Mouse (Mus musculus): ENCODE results near the gene Prkch. TPM values are rescaled to one million over a fixed set of nuclear protein-coding genes. Genes with fewer than 3 reads are reported as not detected.

Prkch gene
- polyA plus RNA-seq, 1 experiment, result 43.1 TPM

GRCm38 (mm10) chr12:73696946-73697345 is 112.3 kb downstream of the Prkch start:
- Histone ChIP-seq H3K36me3 (ENCODE audit: control insufficient read depth, insufficient read depth, low read length) (no peaks in the 10 kb centered on the region), H3K4me1 (replicated peaks; ENCODE audit: control insufficient read depth, insufficient read depth, low read length) (peaks cover 51% of the 10 kb centered on the region), H3K27ac (ENCODE audit: control insufficient read depth, insufficient read depth, low read length) (no peak overlapping the region), H3K4me3 (ENCODE audit: control insufficient read depth, insufficient read depth, low read length) (no peak overlapping the region), H3K27me3 (ENCODE audit: control insufficient read depth, insufficient read depth, low read length) (no peaks in the 10 kb centered on the region)
- no peak for DNase-seq
- 97% methylated on average over 4 of the region's 4 CpGs for WGBS
- TF ChIP-seq CTCF (IDR thresholded peaks at IDR 0.05; ENCODE audit: borderline replicate concordance, control insufficient read depth, extremely low read depth, insufficient read depth, low read length, poor library complexity), result no peak
- TF ChIP-seq POLR2A (IDR thresholded peaks at IDR 0.05; ENCODE audit: control insufficient read depth, extremely low read depth, insufficient read depth, low read length, poor library complexity), result no peak

GRCm38 (mm10) chr12:73698436-73698835 is 113.8 kb downstream of the Prkch start:
- H3K4me1 ChIP-seq (replicated peaks; ENCODE audit: control insufficient read depth, insufficient read depth, low read length), result peaks cover 51% of the 10 kb centered on the region
- peak overlapping the region; percentile 97 for H3K27ac ChIP-seq (ENCODE audit: control insufficient read depth, insufficient read depth, low read length)
- H3K4me3 ChIP-seq (ENCODE audit: control insufficient read depth, insufficient read depth, low read length), result no peak overlapping the region
- peak; percentile 65 for DNase-seq
- peaks cover 9% of the 10 kb centered on the region for H3K36me3 ChIP-seq (ENCODE audit: control insufficient read depth, insufficient read depth, low read length)
- no peak for TF ChIP-seq CTCF (IDR thresholded peaks at IDR 0.05; ENCODE audit: borderline replicate concordance, control insufficient read depth, extremely low read depth, insufficient read depth, low read length, poor library complexity)
- no peak for TF ChIP-seq POLR2A (IDR thresholded peaks at IDR 0.05; ENCODE audit: control insufficient read depth, extremely low read depth, insufficient read depth, low read length, poor library complexity)
- WGBS, result 6% methylated on average over 5 of the region's 5 CpGs
- H3K27me3 ChIP-seq (ENCODE audit: control insufficient read depth, insufficient read depth, low read length), result no peaks in the 10 kb centered on the region

GRCm38 (mm10) chr12:73698841-73699240 is 114.2 kb downstream of the Prkch start:
- TF ChIP-seq CTCF (IDR thresholded peaks at IDR 0.05; ENCODE audit: borderline replicate concordance, control insufficient read depth, extremely low read depth, insufficient read depth, low read length, poor library complexity) (no peak), POLR2A (IDR thresholded peaks at IDR 0.05; ENCODE audit: control insufficient read depth, extremely low read depth, insufficient read depth, low read length, poor library complexity) (no peak)
- Histone ChIP-seq H3K27me3 (ENCODE audit: control insufficient read depth, insufficient read depth, low read length) (no peaks in the 10 kb centered on the region), H3K4me1 (replicated peaks; ENCODE audit: control insufficient read depth, insufficient read depth, low read length) (peaks cover 51% of the 10 kb centered on the region), H3K4me3 (ENCODE audit: control insufficient read depth, insufficient read depth, low read length) (no peak overlapping the region), H3K36me3 (ENCODE audit: control insufficient read depth, insufficient read depth, low read length) (peaks cover 9% of the 10 kb centered on the region), H3K27ac (ENCODE audit: control insufficient read depth, insufficient read depth, low read length) (peak overlapping the region; percentile 97)
- WGBS, result 21% methylated on average over 8 of the region's 8 CpGs
- peak; percentile 44 for DNase-seq

- Histone ChIP-seq H3K4me1 (replicated peaks; ENCODE audit: control insufficient read depth, insufficient read depth, low read length) (peaks cover 51% of the 10 kb centered on the region), H3K36me3 (ENCODE audit: control insufficient read depth, insufficient read depth, low read length) (peaks cover 9% of the 10 kb centered on the region), H3K27me3 (ENCODE audit: control insufficient read depth, insufficient read depth, low read length) (no peaks in the 10 kb centered on the region), H3K4me3 (ENCODE audit: control insufficient read depth, insufficient read depth, low read length) (no peak overlapping the region), H3K27ac (ENCODE audit: control insufficient read depth, insufficient read depth, low read length) (peak overlapping the region; percentile 97)
- DNase-seq, result peak; percentile 64
- WGBS, result 30% methylated on average over 17 of the region's 17 CpGs
- TF ChIP-seq POLR2A (IDR thresholded peaks at IDR 0.05; ENCODE audit: control insufficient read depth, extremely low read depth, insufficient read depth, low read length, poor library complexity) (no peak), CTCF (IDR thresholded peaks at IDR 0.05; ENCODE audit: borderline replicate concordance, control insufficient read depth, extremely low read depth, insufficient read depth, low read length, poor library complexity) (no peak)
Measured at GRCm38 (mm10) chr12:73699471-73700186, 115.0 kb downstream of the Prkch start.

GRCm38 (mm10) chr12:73700544-73701069 is 116.0 kb downstream of the Prkch start:
- Histone ChIP-seq H3K27ac (ENCODE audit: control insufficient read depth, insufficient read depth, low read length) (no peak overlapping the region), H3K4me3 (ENCODE audit: control insufficient read depth, insufficient read depth, low read length) (no peak overlapping the region), H3K4me1 (replicated peaks; ENCODE audit: control insufficient read depth, insufficient read depth, low read length) (peaks cover 45% of the 10 kb centered on the region), H3K36me3 (ENCODE audit: control insufficient read depth, insufficient read depth, low read length) (peaks cover 9% of the 10 kb centered on the region), H3K27me3 (ENCODE audit: control insufficient read depth, insufficient read depth, low read length) (no peaks in the 10 kb centered on the region)
- WGBS, result 82% methylated on average over 6 of the region's 6 CpGs
- TF ChIP-seq POLR2A (IDR thresholded peaks at IDR 0.05; ENCODE audit: control insufficient read depth, extremely low read depth, insufficient read depth, low read length, poor library complexity), result no peak
- TF ChIP-seq CTCF (IDR thresholded peaks at IDR 0.05; ENCODE audit: borderline replicate concordance, control insufficient read depth, extremely low read depth, insufficient read depth, low read length, poor library complexity), result no peak
- DNase-seq, result no peak

GRCm38 (mm10) chr12:73701999-73702398 is 117.4 kb downstream of the Prkch start:
- Histone ChIP-seq H3K4me3 (ENCODE audit: control insufficient read depth, insufficient read depth, low read length) (no peak overlapping the region), H3K36me3 (ENCODE audit: control insufficient read depth, insufficient read depth, low read length) (peaks cover 9% of the 10 kb centered on the region), H3K27me3 (ENCODE audit: control insufficient read depth, insufficient read depth, low read length) (no peaks in the 10 kb centered on the region), H3K4me1 (replicated peaks; ENCODE audit: control insufficient read depth, insufficient read depth, low read length) (peaks cover 36% of the 10 kb centered on the region), H3K27ac (ENCODE audit: control insufficient read depth, insufficient read depth, low read length) (no peak overlapping the region)
- DNase-seq, result no peak
- 66% methylated on average over 3 of the region's 3 CpGs for WGBS
- no peak for TF ChIP-seq POLR2A (IDR thresholded peaks at IDR 0.05; ENCODE audit: control insufficient read depth, extremely low read depth, insufficient read depth, low read length, poor library complexity)
- TF ChIP-seq CTCF (IDR thresholded peaks at IDR 0.05; ENCODE audit: borderline replicate concordance, control insufficient read depth, extremely low read depth, insufficient read depth, low read length, poor library complexity), result no peak

Data from thymus, adult 2 months (tissue).